Mouse (Mus musculus) MN1 (cell line): ENCODE data around the gene Ankrd49.

ENCODE experiments used
- DNase-seq: peaks from one replicate; pipeline ENCODE4 v3.0.0-alpha.2; 2016; ENCODE audit warnings: low spot score

The Ankrd49 gene

GRCm38 (mm10) chr9:14784039-14785002 is at the start of gene Ankrd49, which contains the start of gene Mre11a:
TSS of gene Ankrd49 (minus strand) at chr9:14784856.
TSS of gene Mre11a (plus strand) at chr9:14784654.
- peak; percentile 95 for DNase-seq

- DNase-seq: no peak
Observed at GRCm38 (mm10) chr9:14832046-14832445, 47.4 kb upstream of the Ankrd49 start.

GRCm38 (mm10) chr9:14827875-14828274 is 43.2 kb upstream of the Ankrd49 start:
- DNase-seq: no peak

GRCm38 (mm10) chr9:14824840-14825239 is 40.2 kb upstream of the Ankrd49 start:
- no peak for DNase-seq

- DNase-seq: no peak
Observed at GRCm38 (mm10) chr9:14821396-14821795, 36.7 kb upstream of the Ankrd49 start.

GRCm38 (mm10) chr9:14810111-14810510 is 25.5 kb upstream of the Ankrd49 start:
- no peak for DNase-seq

- no peak for DNase-seq
Observed at GRCm38 (mm10) chr9:14806786-14807185, 22.1 kb upstream of the Ankrd49 start.

- peak; percentile 11 for DNase-seq
Observed at GRCm38 (mm10) chr9:14805714-14806113, 21.1 kb upstream of the Ankrd49 start.

- DNase-seq: no peak
Observed at GRCm38 (mm10) chr9:14787356-14787755, 2.7 kb upstream of the Ankrd49 start.

GRCm38 (mm10) chr9:14778341-14778740 is 6.3 kb downstream of the Ankrd49 start:
- DNase-seq: no peak

- DNase-seq: peak; percentile 29
Observed at GRCm38 (mm10) chr9:14773813-14774212, 10.8 kb downstream of the Ankrd49 start.

- DNase-seq: no peak
Observed at GRCm38 (mm10) chr9:14772074-14772473, 12.6 kb downstream of the Ankrd49 start.

- DNase-seq: no peak
Observed at GRCm38 (mm10) chr9:14770803-14771471, 13.7 kb downstream of the Ankrd49 start, which contains the start of gene 1700012B09Rik. TSS of gene 1700012B09Rik (minus strand) at chr9:14771030.

GRCm38 (mm10) chr9:14769811-14770210 is 14.8 kb downstream of the Ankrd49 start:
- DNase-seq: no peak

GRCm38 (mm10) chr9:14764765-14765164 is 19.9 kb downstream of the Ankrd49 start:
- peak; percentile 30 for DNase-seq

GRCm38 (mm10) chr9:14759261-14759660 is 25.4 kb downstream of the Ankrd49 start:
- no peak for DNase-seq

GRCm38 (mm10) chr9:14758590-14758989 is 26.1 kb downstream of the Ankrd49 start:
- DNase-seq: no peak

- DNase-seq: no peak
Observed at GRCm38 (mm10) chr9:14754469-14754868, 30.2 kb downstream of the Ankrd49 start.

- no peak for DNase-seq
Observed at GRCm38 (mm10) chr9:14753947-14754346, 30.7 kb downstream of the Ankrd49 start.

GRCm38 (mm10) chr9:14752001-14752522 is 32.6 kb downstream of the Ankrd49 start, which contains the start of gene Fut4:
TSS of gene Fut4 (minus strand) at chr9:14752393.
- DNase-seq: no peak

- no peak for DNase-seq
Observed at GRCm38 (mm10) chr9:14751503-14752000, 33.1 kb downstream of the Ankrd49 start.

GRCm38 (mm10) chr9:14750901-14751502 is 33.7 kb downstream of the Ankrd49 start:
- no peak for DNase-seq
